Mouse (Mus musculus): ENCODE results near the gene Rnf144a.
"Not testable (repeated sequence)": the region's sequence is repeated elsewhere in the genome, so short reads cannot be mapped to it uniquely, and the experiment has no call there.

Rnf144a gene

DNA sequence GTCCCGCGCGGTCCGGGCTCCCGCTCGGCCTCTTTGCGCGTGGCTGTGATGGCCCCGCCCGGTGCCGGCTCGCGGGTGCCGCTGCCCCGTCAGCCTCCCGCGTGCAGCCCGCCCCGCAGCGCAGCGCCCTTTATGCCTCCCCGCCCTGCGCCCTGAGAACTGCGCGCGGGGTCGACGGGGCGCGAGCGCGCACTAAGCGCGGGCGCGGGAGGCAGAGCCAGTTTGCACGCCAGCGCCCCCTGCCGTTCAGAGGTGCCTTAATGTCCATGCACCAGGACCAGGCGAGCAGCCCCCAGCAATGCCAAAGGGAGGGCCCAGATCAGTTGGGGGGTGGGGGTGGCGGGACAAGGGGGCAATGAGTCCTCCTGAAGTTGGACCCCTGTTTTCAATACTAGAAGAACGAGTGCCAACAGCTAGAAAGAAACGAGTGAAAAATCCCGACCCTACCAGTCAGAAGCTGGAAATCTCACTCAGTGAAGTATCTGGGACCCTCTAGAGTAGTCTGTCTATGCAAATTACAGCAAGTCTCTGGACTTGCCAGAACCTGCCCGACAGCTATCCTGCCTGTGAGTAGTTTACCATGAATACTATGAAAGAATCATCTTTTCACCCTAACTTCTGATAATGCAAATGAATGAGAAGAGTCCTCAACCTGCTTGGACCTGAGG is at the start of gene Rnf144a:
Rnf144a (minus strand) TSS at position 151 of the 668 bp plus-strand sequence.
- DNase-seq (ENCODE audit: inconsistent age in 2 of 2, low spot score in 1 of 2): peak; percentile 87 to 96

DNA sequence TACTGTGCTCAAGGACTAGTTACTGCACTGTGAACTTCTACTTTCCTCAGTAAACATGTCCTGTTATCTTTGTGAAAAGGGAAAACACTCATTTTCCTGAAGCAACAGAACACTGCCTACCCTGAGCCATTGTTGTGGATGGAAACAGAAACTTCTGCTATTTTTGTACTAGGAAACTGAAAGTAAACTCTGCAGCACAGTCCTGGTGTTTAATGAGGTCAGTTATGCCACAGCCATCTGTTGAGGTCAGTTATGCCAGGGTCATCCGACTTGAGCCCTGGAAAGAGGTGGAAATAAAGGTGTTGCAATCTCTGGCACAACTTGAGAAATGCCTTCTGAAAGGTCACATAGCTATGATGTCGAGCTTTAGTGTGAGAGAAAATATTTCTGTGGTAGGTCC is 45.0 kb upstream of the Rnf144a start:
- peak; percentile 46 to 92 for DNase-seq (ENCODE audit: inconsistent age in 2 of 2, low spot score in 1 of 2)

DNA sequence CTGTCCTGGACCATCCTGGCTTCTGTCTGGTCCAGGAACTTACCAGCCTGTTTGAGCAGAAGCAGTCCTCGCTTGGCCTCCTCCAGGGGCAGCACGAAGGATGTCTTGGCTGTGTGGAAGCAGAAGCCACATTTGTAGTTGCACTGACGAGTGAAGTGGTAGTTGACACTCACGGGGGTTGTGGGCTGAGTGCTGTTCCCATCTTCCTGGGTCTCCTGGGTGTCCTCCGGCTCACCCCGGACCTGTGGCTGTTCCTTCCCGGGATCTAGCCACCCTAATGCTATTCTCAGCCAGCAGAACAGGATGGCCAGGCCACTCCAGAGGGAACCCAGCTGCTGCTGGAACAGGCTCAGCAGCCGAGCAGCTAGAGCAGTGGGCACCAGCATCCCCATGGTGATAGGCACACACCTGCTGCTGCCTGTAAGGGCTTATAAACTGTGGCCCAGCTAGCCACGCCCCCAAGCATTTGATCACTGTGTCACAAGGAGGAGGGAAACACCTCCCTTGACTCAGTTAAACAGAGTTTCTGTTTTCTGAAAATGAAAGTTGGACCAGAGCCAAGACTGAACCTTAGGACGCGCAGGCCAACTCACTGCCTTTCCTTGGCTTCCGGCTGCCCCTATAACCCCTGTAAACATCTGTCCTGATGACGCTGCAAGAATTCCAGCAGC is 41.1 kb upstream of the Rnf144a start, which contains the start of gene Rsad2:
Rsad2 (minus strand) TSS at position 425 of the 671 bp plus-strand sequence.
- peak; percentile 79 to 92 for DNase-seq (ENCODE audit: inconsistent age in 2 of 2, low spot score in 1 of 2)

DNA sequence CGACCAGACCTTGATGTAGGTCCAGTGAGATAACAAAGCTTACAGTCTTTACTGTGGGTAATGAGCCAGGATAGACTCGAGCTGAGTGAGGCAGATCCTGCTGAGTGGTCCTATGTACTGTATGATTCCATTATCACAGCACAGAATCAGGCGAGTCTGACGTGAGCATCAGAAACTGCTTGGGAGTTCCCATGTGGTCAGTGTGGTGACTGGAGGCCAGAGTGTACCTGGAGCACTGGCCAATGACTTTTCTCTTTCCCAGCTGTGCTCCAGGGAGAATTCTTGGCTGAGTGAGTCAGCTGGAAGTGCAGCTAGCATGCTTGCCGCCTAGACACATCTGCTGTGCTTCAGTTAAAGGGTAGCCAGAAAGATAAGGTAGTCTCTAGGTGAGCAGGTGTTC is 39.6 kb upstream of the Rnf144a start:
- peak in 1 of 2 experiments; percentile 64 for DNase-seq (ENCODE audit: inconsistent age in 2 of 2, low spot score in 1 of 2)

DNA sequence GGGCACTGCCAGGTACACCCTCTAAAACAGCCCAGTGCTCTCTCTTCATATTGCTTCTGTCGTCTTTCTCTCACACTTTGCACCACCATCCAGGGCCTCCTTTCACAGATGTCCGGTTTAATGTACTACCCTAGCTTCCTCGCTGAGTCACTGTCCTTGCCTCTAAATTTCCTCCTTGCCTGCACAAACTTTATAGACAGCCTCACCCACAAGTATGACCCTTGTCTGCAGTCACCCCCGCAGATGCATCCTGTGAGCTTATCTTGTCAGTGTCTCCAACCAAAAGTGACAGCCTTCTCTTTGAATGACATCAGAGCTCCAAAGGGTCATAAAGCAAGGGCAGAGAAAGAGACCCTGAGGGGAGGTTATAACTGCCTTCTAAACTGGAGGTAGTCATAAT is 37.9 kb upstream of the Rnf144a start:
- DNase-seq (ENCODE audit: inconsistent age in 2 of 2, low spot score in 1 of 2): peak in 1 of 2 experiments; percentile 76

DNA sequence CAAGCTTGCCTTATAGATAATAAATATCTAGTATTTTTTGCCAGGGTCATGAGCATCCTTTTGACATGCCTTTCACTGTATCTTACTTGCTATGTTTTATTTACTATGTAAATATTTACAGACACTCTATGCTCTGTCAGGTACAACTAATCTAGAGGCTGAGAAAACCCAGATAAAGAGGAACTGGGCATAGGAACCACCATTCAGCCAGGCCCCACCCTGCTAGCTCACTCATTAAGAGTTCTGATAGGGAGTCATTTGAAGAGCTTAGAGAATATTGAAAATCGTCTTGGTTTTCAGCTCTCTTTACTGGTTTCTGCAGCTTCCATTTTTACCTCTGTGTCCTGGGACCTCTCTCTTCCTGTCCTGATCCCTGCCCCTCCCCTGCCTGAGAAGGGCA is 36.1 kb upstream of the Rnf144a start:
- DNase-seq (ENCODE audit: inconsistent age in 2 of 2, low spot score in 1 of 2): no peak

DNA sequence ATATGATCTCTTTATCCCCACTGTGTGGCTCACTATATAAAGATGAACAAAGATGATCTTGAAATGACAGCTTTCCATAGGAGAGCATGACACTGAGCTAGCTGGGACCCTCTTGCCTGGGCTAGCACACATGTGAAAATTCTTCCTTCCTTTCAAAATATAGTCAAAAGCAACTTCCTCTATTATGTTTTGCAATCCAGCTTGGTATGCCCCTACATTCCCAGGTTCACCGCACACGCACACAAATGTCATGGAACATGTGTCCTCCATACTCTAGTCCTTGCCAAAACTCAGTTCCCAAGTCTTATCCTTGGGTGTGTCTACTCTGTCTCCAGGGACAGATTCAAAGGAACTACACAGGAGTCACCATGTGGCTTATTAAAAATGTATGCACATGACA is 34.4 kb upstream of the Rnf144a start:
- DNase-seq (ENCODE audit: inconsistent age in 2 of 2, low spot score in 1 of 2): no peak

DNA sequence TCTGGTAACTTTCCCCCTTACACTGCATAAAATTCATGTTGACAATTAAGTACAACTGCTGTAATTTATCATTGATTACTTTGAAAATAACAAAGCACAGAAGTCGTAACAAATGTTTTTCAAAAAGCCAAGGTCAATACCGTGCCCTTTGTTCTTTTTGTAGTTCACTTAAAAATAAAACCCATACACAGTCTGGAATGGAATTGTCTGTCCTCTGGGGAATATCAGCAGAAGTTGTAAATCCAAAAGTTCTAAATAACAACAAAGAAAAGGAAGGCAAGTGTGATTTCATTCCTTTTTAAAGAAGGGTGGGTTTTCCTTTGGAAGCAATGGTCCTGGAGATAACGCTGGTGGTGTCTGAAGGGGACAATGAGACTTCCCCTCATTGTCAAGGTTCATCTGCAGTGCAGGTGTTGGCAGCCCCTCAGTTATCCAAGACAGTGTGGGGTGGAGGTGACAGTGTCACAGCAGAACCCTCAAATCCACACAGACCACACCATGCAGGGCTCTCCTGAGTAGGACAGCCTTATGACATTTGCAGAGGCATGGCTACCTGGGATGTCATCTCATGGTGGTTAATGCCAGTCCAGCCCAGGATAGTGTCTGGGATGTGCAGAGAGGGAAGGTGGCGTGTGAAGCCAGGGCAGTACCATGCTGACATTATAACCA is 31.5 kb upstream of the Rnf144a start:
- DNase-seq (ENCODE audit: inconsistent age in 2 of 2, low spot score in 1 of 2): peak; percentile 27 to 55

DNA sequence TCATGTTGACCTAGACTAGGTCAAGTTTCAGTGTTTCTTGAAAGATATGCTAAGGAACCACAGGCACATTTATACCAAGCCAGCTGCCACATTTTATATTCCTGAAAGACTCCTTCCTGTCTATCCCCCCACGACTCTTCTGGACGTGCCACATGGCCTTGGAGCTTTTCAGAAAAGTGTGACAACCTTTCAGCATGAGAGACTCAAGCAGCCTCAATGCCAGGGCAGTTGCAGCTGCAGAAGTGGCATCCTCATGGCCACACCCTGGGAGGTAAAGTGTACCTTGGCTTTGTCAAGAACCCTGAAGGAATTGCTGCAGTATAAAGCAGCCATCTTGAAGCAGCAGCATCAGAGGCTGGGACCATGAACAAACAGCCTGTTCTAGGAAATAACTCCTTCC is 29.5 kb upstream of the Rnf144a start:
- peak in 1 of 2 experiments; percentile 52 for DNase-seq (ENCODE audit: inconsistent age in 2 of 2, low spot score in 1 of 2)

DNA sequence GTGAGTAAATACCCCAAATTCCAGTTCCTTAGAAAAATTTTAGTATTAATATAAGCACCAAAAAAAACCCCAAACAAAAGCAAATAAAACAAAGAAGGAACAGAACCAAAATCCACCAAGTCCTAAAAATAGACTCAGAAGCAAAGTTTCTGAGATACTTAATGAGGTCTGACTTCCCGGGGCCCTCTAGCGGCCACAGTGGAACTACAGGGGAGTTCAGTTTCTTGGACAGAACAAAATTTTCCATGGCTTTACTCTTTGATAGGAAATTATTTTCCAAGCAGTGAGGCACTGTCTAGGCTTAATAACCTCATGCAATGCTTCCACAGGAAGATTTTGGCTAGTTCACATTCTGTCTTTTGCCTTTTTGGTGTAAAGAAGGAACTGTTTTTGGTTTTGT is 29.0 kb upstream of the Rnf144a start:
- DNase-seq (ENCODE audit: inconsistent age in 2 of 2, low spot score in 1 of 2): peak; percentile 77 to 94

DNA sequence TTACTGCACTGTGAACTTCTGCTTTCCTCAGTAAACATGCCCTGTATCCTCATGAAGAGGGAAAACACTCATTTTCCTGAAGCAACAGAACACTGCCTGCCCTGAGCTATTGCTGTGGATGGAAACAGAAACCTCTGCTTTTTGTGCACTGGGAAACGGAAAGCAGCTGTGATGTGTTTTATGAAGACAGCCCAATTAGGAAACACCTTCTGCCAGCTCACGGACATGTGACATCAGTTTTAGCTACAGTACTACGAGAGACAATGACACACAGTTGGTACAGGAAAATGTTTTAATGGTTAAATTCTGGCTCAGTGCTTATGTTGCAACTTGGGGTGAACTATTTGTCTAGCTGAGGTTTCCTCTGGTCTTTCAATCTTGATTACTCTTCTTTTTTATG is 24.3 kb upstream of the Rnf144a start:
- no peak for DNase-seq (ENCODE audit: inconsistent age in 2 of 2, low spot score in 1 of 2)

DNA sequence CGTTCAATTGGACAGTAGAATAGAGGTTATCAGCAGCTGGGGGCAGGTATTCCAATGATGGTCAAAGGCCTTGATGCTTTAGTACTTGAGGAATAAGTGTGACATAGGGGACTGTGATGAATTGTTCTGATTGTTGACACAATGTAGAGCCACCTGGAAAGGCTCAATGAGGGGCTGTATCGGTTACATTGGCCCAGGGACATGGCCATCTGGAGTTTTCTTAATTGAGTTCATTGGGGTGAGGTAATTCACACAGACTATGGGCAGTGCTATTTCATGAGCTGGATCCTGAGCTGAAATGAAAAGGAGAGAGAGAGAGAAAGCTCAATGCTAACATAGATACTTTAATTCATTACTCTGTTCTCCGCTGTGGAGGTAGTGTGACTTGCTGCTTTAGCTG is 22.9 kb upstream of the Rnf144a start:
- no peak for DNase-seq (ENCODE audit: inconsistent age in 2 of 2, low spot score in 1 of 2)

DNA sequence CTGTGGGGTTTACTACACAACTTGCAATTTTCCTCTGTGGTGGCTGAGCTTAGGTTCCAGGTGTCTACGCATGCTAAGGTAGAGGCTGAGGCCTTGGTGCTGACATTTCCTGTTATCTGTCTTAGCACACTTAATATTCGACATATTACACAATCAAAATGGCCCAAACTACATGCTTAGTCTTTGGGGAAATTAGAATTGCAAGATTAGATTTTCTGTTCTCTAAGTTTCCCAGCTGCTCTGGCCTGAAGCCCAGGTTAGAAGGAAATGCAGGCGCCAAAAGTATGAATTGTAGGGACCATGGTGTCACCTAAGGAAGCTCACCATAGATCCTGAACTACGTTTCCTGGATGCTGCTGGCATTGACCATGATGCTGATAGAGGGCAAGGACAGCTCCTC is 21.3 kb upstream of the Rnf144a start:
- peak in 1 of 2 experiments; percentile 57 for DNase-seq (ENCODE audit: inconsistent age in 2 of 2, low spot score in 1 of 2)

DNA sequence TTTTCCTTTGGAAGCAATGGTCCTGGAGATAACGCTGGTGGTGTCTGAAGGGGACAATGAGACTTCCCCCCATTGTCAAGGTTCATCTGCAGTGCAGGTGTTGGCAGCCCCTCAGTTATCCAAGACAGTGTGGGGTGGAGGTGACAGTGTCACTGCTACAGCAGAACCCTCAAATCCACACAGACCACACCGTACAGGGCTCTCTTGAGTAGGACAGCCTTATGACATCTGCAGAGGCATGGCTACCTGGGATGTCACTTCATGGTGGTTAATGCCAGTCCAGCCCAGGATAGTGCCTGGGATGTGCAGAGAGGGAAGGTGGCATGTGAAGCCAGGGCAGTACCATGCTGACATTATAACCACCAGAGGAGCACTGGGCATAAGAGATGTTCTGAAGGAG is 13.7 kb upstream of the Rnf144a start:
- DNase-seq (ENCODE audit: inconsistent age in 2 of 2, low spot score in 1 of 2): not testable (repeated sequence)

DNA sequence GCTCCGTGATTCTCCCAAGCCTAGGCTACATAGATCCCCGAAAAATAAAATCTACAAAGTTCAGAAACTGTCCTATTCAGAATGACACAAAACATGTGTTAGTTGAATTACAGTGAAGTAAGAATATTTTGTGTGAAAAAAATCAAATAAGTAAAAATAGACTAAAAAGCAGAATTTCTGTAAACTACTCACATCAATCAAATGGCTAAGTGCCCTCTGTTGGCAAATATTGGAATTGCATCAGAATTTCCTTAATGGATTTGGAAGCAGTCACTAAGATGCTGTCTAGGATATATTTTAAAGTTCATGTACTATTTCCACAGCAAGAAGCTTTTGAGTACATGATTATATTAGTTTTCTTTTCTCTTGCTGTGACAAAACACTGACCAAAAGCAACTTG is 9.8 kb upstream of the Rnf144a start:
- peak in 1 of 2 experiments; percentile 81 for DNase-seq (ENCODE audit: inconsistent age in 2 of 2, low spot score in 1 of 2)

DNA sequence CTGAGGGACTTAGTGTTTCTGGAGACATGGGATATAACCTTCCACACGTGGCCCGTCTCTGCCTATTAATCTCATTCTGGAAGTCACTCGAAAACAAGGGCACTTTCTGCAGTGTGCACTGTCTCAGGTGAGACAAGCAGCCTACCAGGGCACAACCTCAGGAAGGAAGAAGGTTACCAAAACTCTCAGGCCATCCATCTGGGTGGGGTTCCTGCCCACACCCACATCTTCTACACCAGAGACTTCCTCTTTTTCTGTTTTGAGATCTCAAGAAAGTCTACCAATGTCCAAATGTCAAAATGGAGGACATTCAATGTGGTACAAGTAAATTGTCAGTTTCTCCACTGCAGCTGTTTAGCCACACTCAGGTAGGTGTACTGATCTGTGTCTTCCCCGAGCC is 3.3 kb upstream of the Rnf144a start:
- DNase-seq (ENCODE audit: inconsistent age in 2 of 2, low spot score in 1 of 2): no peak

DNA sequence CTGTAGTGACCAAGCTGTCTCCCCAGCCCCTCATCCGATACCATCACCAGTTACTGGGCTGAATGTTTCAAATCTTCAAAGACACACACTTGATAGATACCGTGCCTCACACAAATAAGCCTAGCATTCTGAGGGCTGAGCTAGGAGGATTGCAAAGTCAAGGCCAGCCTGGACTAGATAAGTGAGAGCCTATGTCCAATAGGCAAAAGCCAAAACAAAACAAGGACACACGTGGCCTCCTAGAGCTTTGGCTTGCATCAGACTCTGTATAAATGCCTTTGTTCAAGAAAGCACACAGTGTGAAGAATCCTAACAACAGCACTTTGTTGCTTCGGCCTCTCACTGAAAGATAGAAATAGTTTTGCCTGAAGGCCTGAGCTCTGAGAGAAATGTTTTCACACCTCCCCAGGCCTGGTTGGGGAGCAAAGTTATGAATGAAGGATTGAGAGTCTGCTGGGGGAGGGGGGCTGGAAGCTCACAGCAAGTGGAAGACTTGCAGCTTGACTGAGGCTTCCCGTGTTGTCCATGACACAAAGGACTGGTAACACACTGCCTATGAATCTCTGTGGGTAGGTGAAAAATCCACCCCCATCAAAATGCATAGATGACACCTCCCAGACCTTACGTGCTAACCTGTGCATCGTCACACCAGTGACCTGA is 1.7 kb upstream of the Rnf144a start:
- DNase-seq (ENCODE audit: inconsistent age in 2 of 2, low spot score in 1 of 2): peak in 1 of 2 experiments; percentile 81

DNA sequence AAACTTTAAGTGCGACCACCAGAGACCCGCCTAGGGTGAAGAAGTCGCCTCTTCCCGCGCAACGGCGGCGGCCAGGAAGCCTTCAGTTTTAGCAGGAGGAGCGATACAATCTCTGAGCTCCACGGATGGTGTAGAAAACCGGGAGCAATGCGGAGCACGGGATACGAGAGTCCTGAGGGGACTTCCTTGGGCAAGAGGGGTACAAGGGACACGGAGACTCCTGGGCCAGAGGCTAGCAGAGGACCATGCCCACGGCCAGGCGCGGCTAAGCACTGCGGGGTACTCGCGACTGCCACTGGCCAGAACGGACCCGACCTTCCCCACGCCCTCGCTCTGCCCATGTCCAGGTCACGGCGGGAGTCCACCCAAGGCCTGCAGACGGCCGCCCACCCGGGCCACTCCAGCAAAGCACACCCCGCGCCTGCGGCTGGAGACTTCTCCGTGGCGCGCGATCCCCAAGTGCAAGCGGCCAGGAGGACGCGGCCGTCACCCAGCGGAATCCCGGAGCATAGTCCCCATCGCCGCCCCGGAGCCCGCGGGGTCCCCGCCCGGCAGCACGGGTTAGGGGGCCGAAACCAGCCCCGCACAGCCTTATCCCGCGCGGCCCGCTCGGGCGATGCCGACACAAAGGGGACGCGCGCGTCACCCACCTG is 477 bp downstream of the Rnf144a start:
- no peak for DNase-seq (ENCODE audit: inconsistent age in 2 of 2, low spot score in 1 of 2)

DNA sequence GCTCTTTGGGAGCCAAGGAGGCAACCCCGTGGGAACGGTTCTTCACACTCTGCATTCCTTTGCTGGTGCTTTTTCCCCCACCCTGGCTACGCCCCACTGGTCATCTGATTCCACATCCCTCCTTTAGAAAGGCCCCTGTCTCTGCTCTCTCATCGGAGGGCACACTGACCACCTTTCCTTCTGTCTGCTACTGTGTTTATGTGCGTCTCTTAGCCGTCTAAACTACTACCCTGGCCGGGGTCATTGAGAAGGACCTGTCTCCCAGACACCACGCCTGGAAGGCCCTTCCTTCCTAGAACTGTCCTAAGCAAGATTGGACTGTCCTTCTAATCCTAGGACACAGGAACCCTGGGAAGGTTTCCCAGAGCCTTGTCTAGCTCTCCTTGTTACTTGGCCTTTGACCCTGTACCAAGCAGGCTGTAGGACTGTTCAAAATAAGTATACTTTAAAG is 1.1 kb downstream of the Rnf144a start:
- DNase-seq (ENCODE audit: inconsistent age in 2 of 2, low spot score in 1 of 2): peak in 1 of 2 experiments; percentile 75

DNA sequence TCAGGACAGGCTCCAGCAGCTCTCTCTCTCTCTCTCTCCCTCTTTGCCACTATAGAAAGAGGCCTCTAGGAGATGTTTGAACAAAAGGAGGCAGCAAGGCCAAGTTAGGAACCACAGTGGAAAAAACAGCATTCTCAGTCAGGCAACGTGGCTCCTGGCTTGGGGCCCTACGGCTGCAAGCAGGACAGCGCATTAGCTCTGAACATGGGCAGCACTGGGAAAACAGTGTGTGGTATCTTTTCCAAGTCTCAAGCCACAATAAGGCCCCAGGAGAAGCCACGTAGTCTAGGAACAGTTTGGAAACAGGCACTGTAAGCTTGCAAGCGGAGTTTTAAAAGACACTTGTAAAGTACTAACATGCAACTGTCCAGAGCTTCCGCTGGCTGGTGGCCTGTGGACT is 2.3 kb downstream of the Rnf144a start:
- peak in 1 of 2 experiments; percentile 56 for DNase-seq (ENCODE audit: inconsistent age in 2 of 2, low spot score in 1 of 2)
